Mouse (Mus musculus): ENCODE data around the gene Hkdc1. TPM values are rescaled to one million over a fixed set of nuclear protein-coding genes. Genes with fewer than 3 reads are reported as not detected.
A peak's percentile ranks its signal among the peaks of the same experiment; 100 is the strongest.

Hkdc1 gene
- total and polyA plus RNA-seq, 3 experiments, result not detected

DNA sequence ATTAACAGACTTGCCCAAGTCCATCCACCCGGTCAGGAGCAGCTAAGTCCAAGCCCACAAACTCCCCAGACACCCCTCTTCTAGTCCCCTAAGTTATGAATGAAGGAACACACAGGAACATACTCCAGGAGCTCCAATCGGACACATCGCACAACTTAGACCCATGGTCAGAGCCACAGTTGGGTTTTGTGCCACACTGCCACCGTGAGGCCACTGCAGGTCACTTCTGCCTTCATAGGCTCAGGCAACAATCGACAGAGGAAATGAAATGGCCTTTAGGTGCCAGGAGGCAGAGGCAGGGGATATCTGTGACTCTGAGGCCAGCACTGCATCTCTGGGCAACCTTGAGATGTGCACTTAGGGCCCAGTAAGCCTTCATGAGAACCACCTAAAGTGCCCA lies 11.3 kb downstream of the Hkdc1 start:
- H3K36me3 ChIP-seq (ENCODE audit: control insufficient read depth, insufficient read depth, low read length), result no peaks in the 10 kb centered on the region
- no peak overlapping the region for H3K4me3 ChIP-seq
- H3K27me3 ChIP-seq (ENCODE audit: control insufficient read depth, insufficient read depth, low read length), result no peaks in the 10 kb centered on the region; the same call in 1 of the 2 replicates
- no peaks in the 10 kb centered on the region for H3K4me1 ChIP-seq (ENCODE audit: control insufficient read depth, insufficient read depth, low read length)
- TF ChIP-seq CTCF (IDR thresholded peaks at IDR 0.05), result peak; percentile 91
- TF ChIP-seq EP300 (IDR thresholded peaks at IDR 0.05; ENCODE audit: insufficient read depth, low read depth, low read length), result no peak
- intact Hi-C loops (cut with DNase I), result loop anchor here (1.0 to 10.0 kb wide), 2 partner anchors 136 to 226 kb away; no protein-coding TSS in a partner anchor
- H3K79me2 ChIP-seq (replicated peaks; ENCODE audit: control insufficient read depth, insufficient read depth, low read length), result no peaks in the 10 kb centered on the region
- WGBS, result 1% methylated on average over 5 of the region's 5 CpGs
- DNase-seq, result peak; percentile 60 to 73
- no peak overlapping the region for H3K27ac ChIP-seq
- no peak overlapping the region for H3K9ac ChIP-seq (ENCODE audit: low read depth, low read length)

DNA sequence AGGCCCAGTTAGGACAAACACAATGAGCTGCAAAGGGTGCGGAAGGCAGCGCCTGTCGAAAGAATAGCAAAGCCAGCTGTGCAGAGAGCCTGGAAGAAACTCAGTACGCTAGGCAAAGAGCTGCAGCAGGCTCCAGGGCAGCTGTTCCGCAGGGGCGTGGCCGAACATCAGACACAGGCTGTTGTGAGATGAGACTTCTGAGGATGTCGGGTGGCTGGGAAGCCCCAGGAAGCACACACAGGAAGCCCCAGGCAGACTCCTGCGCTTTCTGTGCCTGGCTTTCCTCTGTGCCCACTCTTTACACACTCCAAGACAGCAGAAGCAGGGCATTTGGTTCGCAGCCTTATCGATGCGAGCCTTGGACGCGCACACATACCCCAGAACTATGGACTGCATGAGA lies 17.4 kb downstream of the Hkdc1 start:
- Histone ChIP-seq H3K79me2 (replicated peaks; ENCODE audit: control insufficient read depth, insufficient read depth, low read length) (no peaks in the 10 kb centered on the region), H3K4me1 (ENCODE audit: control insufficient read depth, insufficient read depth, low read length) (no peaks in the 10 kb centered on the region), H3K4me3 (no peak overlapping the region), H3K36me3 (ENCODE audit: control insufficient read depth, insufficient read depth, low read length) (no peaks in the 10 kb centered on the region), H3K27ac (no peak overlapping the region), H3K27me3 (ENCODE audit: control insufficient read depth, insufficient read depth, low read length) (no peaks in the 10 kb centered on the region; the same call in 1 of the 2 replicates), H3K9ac (ENCODE audit: low read depth, low read length) (no peak overlapping the region)
- intact Hi-C loops (cut with DNase I), result no loop called here
- WGBS, result 38% methylated on average over 14 of the region's 14 CpGs
- DNase-seq, result peak; percentile 47 to 55
- TF ChIP-seq POLR2A (IDR thresholded peaks at IDR 0.05; ENCODE audit: insufficient read depth, low read depth, low read length), result no peak
- no peak for TF ChIP-seq CTCF (IDR thresholded peaks at IDR 0.05)
- TF ChIP-seq EP300 (IDR thresholded peaks at IDR 0.05; ENCODE audit: insufficient read depth, low read depth, low read length), result no peak

DNA sequence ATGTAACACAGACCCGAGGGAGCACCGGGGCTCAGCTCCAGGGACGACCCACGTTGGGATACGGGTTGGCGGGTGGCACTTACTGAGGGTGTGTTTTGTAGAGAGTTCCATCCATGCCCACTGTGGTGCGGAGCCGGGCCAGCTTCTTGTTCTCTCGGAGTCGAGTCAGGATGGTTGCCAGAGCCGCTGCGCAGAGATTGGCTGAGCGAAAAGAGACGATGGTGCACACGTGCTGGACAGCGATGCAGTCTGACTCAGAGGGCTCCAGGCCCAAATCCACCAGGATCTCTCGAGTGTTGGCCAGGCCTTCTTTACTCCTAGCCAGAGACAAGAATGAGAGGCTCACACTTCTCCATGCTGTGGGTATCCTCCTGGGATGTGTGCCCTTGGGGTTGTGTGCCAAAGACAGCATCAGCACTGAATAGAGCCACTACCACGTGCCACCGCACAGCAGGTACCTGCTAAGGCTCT lies 20.6 kb downstream of the Hkdc1 start:
- DNase-seq, result peak; percentile 57 to 58
- Histone ChIP-seq H3K4me1 (ENCODE audit: control insufficient read depth, insufficient read depth, low read length) (no peaks in the 10 kb centered on the region), H3K79me2 (replicated peaks; ENCODE audit: control insufficient read depth, insufficient read depth, low read length) (no peaks in the 10 kb centered on the region), H3K4me3 (no peak overlapping the region), H3K27ac (no peak overlapping the region), H3K36me3 (ENCODE audit: control insufficient read depth, insufficient read depth, low read length) (no peaks in the 10 kb centered on the region), H3K9ac (ENCODE audit: low read depth, low read length) (no peak overlapping the region), H3K27me3 (ENCODE audit: control insufficient read depth, insufficient read depth, low read length) (no peaks in the 10 kb centered on the region)
- intact Hi-C loops (cut with DNase I), result no loop called here
- 61% methylated on average over 19 of the region's 19 CpGs for WGBS
- TF ChIP-seq EP300 (IDR thresholded peaks at IDR 0.05; ENCODE audit: insufficient read depth, low read depth, low read length) (no peak), POLR2A (IDR thresholded peaks at IDR 0.05; ENCODE audit: insufficient read depth, low read depth, low read length) (no peak), CTCF (IDR thresholded peaks at IDR 0.05) (no peak)

DNA sequence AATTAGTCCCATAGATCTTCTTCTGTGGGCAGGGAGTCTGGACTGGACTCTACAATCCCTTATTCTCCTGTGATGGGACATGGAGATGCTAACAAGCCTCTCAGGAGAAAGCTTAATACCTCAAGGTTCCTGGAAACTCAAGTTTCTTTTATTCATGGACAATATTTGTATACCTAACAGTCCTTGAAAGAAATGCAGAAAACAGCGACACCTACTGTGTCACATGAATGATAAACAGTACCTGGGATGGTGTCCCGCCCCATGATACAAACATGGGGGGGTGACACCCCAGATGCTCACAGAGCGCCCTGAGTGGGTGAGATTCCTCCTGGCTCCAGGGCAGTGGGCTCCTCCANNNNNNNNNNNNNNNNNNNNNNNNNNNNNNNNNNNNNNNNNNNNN lies 39.3 kb downstream of the Hkdc1 start:
- Histone ChIP-seq H3K79me2 (replicated peaks; ENCODE audit: control insufficient read depth, insufficient read depth, low read length) (no peaks in the 10 kb centered on the region), H3K4me3 (no peak overlapping the region), H3K27ac (no peak overlapping the region), H3K4me1 (ENCODE audit: control insufficient read depth, insufficient read depth, low read length) (no peaks in the 10 kb centered on the region), H3K9ac (ENCODE audit: low read depth, low read length) (no peak overlapping the region), H3K27me3 (ENCODE audit: control insufficient read depth, insufficient read depth, low read length) (no peaks in the 10 kb centered on the region), H3K36me3 (ENCODE audit: control insufficient read depth, insufficient read depth, low read length) (no peaks in the 10 kb centered on the region)
- 53% methylated on average over 3 of the region's 3 CpGs for whole genome bisulfite sequencing
- TF ChIP-seq POLR2A (IDR thresholded peaks at IDR 0.05; ENCODE audit: insufficient read depth, low read depth, low read length) (no peak), CTCF (IDR thresholded peaks at IDR 0.05) (peak; percentile 45), EP300 (IDR thresholded peaks at IDR 0.05; ENCODE audit: insufficient read depth, low read depth, low read length) (no peak)
- intact Hi-C loops (cut with DNase I), result loop anchor here (10.0 kb wide), 1 partner anchor 198 kb away; no protein-coding TSS in a partner anchor
- DNase-seq, result no peak

DNA sequence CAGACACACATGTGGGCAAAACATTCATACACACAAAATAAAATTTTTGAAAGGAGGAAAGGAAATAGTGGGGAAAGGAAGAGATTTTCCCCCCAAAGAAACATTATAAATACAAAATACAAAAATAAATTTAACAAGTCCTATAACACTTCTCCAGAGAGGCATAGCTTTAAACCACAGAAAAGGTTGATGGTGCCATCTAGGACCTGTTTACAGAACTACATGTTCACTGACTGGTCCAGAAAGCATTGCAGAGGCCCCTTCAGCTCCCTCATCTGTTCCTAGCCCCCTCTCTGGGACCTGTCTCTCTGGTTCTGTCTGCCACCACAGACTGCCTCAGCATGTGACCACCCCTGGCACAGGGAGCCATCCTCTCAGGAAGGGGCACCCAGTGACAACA lies 41.4 kb downstream of the Hkdc1 start:
- TF ChIP-seq POLR2A (IDR thresholded peaks at IDR 0.05; ENCODE audit: insufficient read depth, low read depth, low read length), result no peak
- TF ChIP-seq EP300 (IDR thresholded peaks at IDR 0.05; ENCODE audit: insufficient read depth, low read depth, low read length), result no peak
- TF ChIP-seq CTCF (IDR thresholded peaks at IDR 0.05), result peak; percentile 69
- H3K27ac ChIP-seq, result no peak overlapping the region
- DNase-seq, result no peak

DNA sequence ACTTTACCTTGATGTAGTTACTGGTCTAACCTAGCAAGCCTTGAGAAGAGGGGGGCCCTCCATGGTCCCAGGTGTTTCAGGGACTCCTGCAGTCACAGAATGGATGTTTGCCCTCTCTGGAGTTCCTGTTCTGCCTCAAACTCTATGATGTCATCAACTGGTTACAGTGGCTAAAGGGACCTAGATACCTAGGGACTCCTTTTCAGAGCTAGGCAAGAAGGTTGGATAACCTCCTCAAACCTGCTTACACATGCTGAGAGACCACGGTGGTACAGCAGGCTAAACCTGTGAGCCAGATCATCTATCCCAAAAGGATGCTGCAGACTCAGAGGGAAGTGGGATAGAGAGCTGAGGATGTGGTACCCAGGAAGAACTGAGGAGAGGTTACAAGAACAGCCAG lies 42.5 kb downstream of the Hkdc1 start, which contains the start of gene Hk1:
TSS of gene Hk1 (minus strand) at position 101 of the 400 bp plus-strand sequence.
- DNase-seq, result no peak
- H3K36me3 ChIP-seq (ENCODE audit: control insufficient read depth, insufficient read depth, low read length), result no peaks in the 10 kb centered on the region
- H3K27ac ChIP-seq, result no peak within 1 kb of the TSS
- H3K4me3 ChIP-seq, result no peak within 1 kb of the TSS
- TF ChIP-seq CTCF (IDR thresholded peaks at IDR 0.05) (no peak), POLR2A (IDR thresholded peaks at IDR 0.05; ENCODE audit: insufficient read depth, low read depth, low read length) (no peak), EP300 (IDR thresholded peaks at IDR 0.05; ENCODE audit: insufficient read depth, low read depth, low read length) (no peak)
- 74% methylated on average over 1 of the region's 1 CpGs for WGBS
- H3K27me3 ChIP-seq (ENCODE audit: control insufficient read depth, insufficient read depth, low read length), result no peaks in the 10 kb centered on the region
- no peaks in the 10 kb centered on the region for H3K79me2 ChIP-seq (replicated peaks; ENCODE audit: control insufficient read depth, insufficient read depth, low read length)
- no peaks in the 10 kb centered on the region for H3K4me1 ChIP-seq (ENCODE audit: control insufficient read depth, insufficient read depth, low read length)
- intact Hi-C loops (cut with DNase I), result loop anchor here (10.0 kb wide), 1 partner anchor 195 kb away; no protein-coding TSS in a partner anchor
- no peak within 1 kb of the TSS for H3K9ac ChIP-seq (ENCODE audit: low read depth, low read length)

More for the DNA sequence above, 41.4 kb downstream of the Hkdc1 start:
- Histone ChIP-seq H3K9ac (ENCODE audit: low read depth, low read length) (no peak overlapping the region), H3K4me3 (no peak overlapping the region), H3K27me3 (ENCODE audit: control insufficient read depth, insufficient read depth, low read length) (no peaks in the 10 kb centered on the region), H3K79me2 (replicated peaks; ENCODE audit: control insufficient read depth, insufficient read depth, low read length) (no peaks in the 10 kb centered on the region), H3K36me3 (ENCODE audit: control insufficient read depth, insufficient read depth, low read length) (no peaks in the 10 kb centered on the region), H3K4me1 (ENCODE audit: control insufficient read depth, insufficient read depth, low read length) (no peaks in the 10 kb centered on the region)
- intact Hi-C loops (cut with DNase I), result loop anchor here (1.0 to 10.0 kb wide), 2 partner anchors 106 to 196 kb away; no protein-coding TSS in a partner anchor

Measured in heart, adult 2 months (tissue).